Mouse (Mus musculus): ENCODE results near the gene Ndufs6. TPM values are rescaled to one million over a fixed set of nuclear protein-coding genes. Genes with fewer than 3 reads are reported as not detected.

Gene Ndufs6
- total and polyA plus RNA-seq, 2 experiments from 2014 or later: 70.5 to 525 TPM

GRCm38 (mm10) chr13:73310183-73310929, 18.0 kb downstream of the Ndufs6 start:
- Histone ChIP-seq H3K4me2 (ENCODE audit: low read depth, low read length) (no peak overlapping the region), H3K4me1 (ENCODE audit: insufficient read depth, low read length) (no peaks in the 10 kb centered on the region), H3K36me3 (ENCODE audit: insufficient read depth, low read length) (no peaks in the 10 kb centered on the region), H3K9ac (replicated peaks; ENCODE audit: low read length) (no peak overlapping the region), H3K4me3 (ENCODE audit: low read length) (no peak overlapping the region), H3K27me3 (ENCODE audit: insufficient read depth, low read length) (no peaks in the 10 kb centered on the region; the same call in 1 of the 2 replicates), H3K9me3 (ENCODE audit: low read length) (no peaks in the 10 kb centered on the region), H3K27ac (no peak overlapping the region)
- 23% methylated on average over 8 of the region's 8 CpGs for WGBS
- peak; percentile 83 for TF ChIP-seq CTCF (IDR thresholded peaks at IDR 0.05; ENCODE audit: low read depth)
- DNase-seq (ENCODE audit: low spot score) (peak; percentile 64), ATAC-seq (peak; percentile 67; the same call in 1 of the 2 replicates)

GRCm38 (mm10) chr13:73306430-73306829, 21.9 kb downstream of the Ndufs6 start:
- Histone ChIP-seq H3K4me2 (ENCODE audit: low read depth, low read length) (no peak overlapping the region), H3K27ac (no peak overlapping the region), H3K27me3 (ENCODE audit: insufficient read depth, low read length) (no peaks in the 10 kb centered on the region; the same call in 1 of the 2 replicates), H3K4me3 (ENCODE audit: low read length) (no peak overlapping the region), H3K36me3 (ENCODE audit: insufficient read depth, low read length) (no peaks in the 10 kb centered on the region), H3K9ac (replicated peaks; ENCODE audit: low read length) (no peak overlapping the region), H3K4me1 (ENCODE audit: insufficient read depth, low read length) (no peaks in the 10 kb centered on the region), H3K9me3 (ENCODE audit: low read length) (no peaks in the 10 kb centered on the region)
- DNase-seq (ENCODE audit: low spot score) (no peak), ATAC-seq (no peak)
- no peak for TF ChIP-seq CTCF (IDR thresholded peaks at IDR 0.05; ENCODE audit: low read depth)
- WGBS: 59% methylated on average over 4 of the region's 4 CpGs

- WGBS: 48% methylated on average over 4 of the region's 4 CpGs
Observed at GRCm38 (mm10) chr13:73306085-73306410, 22.3 kb downstream of the Ndufs6 start.

GRCm38 (mm10) chr13:73305398-73306084, 22.8 kb downstream of the Ndufs6 start:
- Histone ChIP-seq H3K9me3 (ENCODE audit: low read length) (no peaks in the 10 kb centered on the region), H3K27me3 (ENCODE audit: insufficient read depth, low read length) (no peaks in the 10 kb centered on the region; the same call in 1 of the 2 replicates), H3K27ac (no peak overlapping the region), H3K36me3 (ENCODE audit: insufficient read depth, low read length) (no peaks in the 10 kb centered on the region), H3K9ac (replicated peaks; ENCODE audit: low read length) (no peak overlapping the region), H3K4me2 (ENCODE audit: low read depth, low read length) (no peak overlapping the region), H3K4me3 (ENCODE audit: low read length) (no peak overlapping the region), H3K4me1 (ENCODE audit: insufficient read depth, low read length) (no peaks in the 10 kb centered on the region)
- 35% methylated on average over 8 of the region's 8 CpGs for WGBS
- 0 out of 2 replicates have a peak, but pooled peaks have one; percentile 28 for ATAC-seq
- DNase-seq (ENCODE audit: low spot score): peak; percentile 27
- TF ChIP-seq CTCF (IDR thresholded peaks at IDR 0.05; ENCODE audit: low read depth): no peak

More at GRCm38 (mm10) chr13:73306085-73306410, 22.3 kb downstream of the Ndufs6 start:
- H3K9ac ChIP-seq (replicated peaks; ENCODE audit: low read length): no peak overlapping the region
- no peak overlapping the region for H3K27ac ChIP-seq
- DNase-seq (ENCODE audit: low spot score) (no peak), ATAC-seq (0 out of 2 replicates have a peak, but pooled peaks have one; percentile 2)
- no peak overlapping the region for H3K4me3 ChIP-seq (ENCODE audit: low read length)
- H3K27me3 ChIP-seq (ENCODE audit: insufficient read depth, low read length): no peaks in the 10 kb centered on the region; the same call in 1 of the 2 replicates
- no peak overlapping the region for H3K4me2 ChIP-seq (ENCODE audit: low read depth, low read length)
- no peak for TF ChIP-seq CTCF (IDR thresholded peaks at IDR 0.05; ENCODE audit: low read depth)
- H3K9me3 ChIP-seq (ENCODE audit: low read length): no peaks in the 10 kb centered on the region
- H3K4me1 ChIP-seq (ENCODE audit: insufficient read depth, low read length): no peaks in the 10 kb centered on the region
- no peaks in the 10 kb centered on the region for H3K36me3 ChIP-seq (ENCODE audit: insufficient read depth, low read length)

- Histone ChIP-seq H3K27me3 (ENCODE audit: insufficient read depth, low read length) (no peaks in the 10 kb centered on the region; the same call in 1 of the 2 replicates), H3K4me1 (ENCODE audit: insufficient read depth, low read length) (no peaks in the 10 kb centered on the region), H3K9me3 (ENCODE audit: low read length) (no peaks in the 10 kb centered on the region), H3K36me3 (ENCODE audit: insufficient read depth, low read length) (no peaks in the 10 kb centered on the region), H3K4me3 (ENCODE audit: low read length) (no peak overlapping the region), H3K27ac (no peak overlapping the region), H3K4me2 (ENCODE audit: low read depth, low read length) (no peak overlapping the region), H3K9ac (replicated peaks; ENCODE audit: low read length) (no peak overlapping the region)
- ATAC-seq (no peak), DNase-seq (ENCODE audit: low spot score) (no peak)
- 67% methylated on average over 6 of the region's 6 CpGs for WGBS
- no peak for TF ChIP-seq CTCF (IDR thresholded peaks at IDR 0.05; ENCODE audit: low read depth)
Observed at GRCm38 (mm10) chr13:73304729-73305128, 23.6 kb downstream of the Ndufs6 start.

- Histone ChIP-seq H3K27me3 (ENCODE audit: insufficient read depth, low read length) (no peaks in the 10 kb centered on the region), H3K9ac (replicated peaks; ENCODE audit: low read length) (no peak overlapping the region), H3K4me2 (ENCODE audit: low read depth, low read length) (no peak overlapping the region), H3K9me3 (ENCODE audit: low read length) (no peaks in the 10 kb centered on the region), H3K36me3 (ENCODE audit: insufficient read depth, low read length) (no peaks in the 10 kb centered on the region), H3K4me3 (ENCODE audit: low read length) (no peak overlapping the region), H3K27ac (no peak overlapping the region), H3K4me1 (ENCODE audit: insufficient read depth, low read length) (no peaks in the 10 kb centered on the region)
- no peak for TF ChIP-seq CTCF (IDR thresholded peaks at IDR 0.05; ENCODE audit: low read depth)
- 77% methylated on average over 5 of the region's 5 CpGs for WGBS
- ATAC-seq (0 out of 2 replicates have a peak, but pooled peaks have one; percentile 35), DNase-seq (ENCODE audit: low spot score) (no peak)
Observed at GRCm38 (mm10) chr13:73299322-73299721, 29.0 kb downstream of the Ndufs6 start.

Measured in hindbrain, postnatal 0 days (tissue).